Mouse (Mus musculus): ENCODE measurements at regions not wholly inside any gene's neighbourhood (a gene's known extent, or its start where the extent isn't known, plus 50 kb on each side); places are given as distances from the start of the nearest gene placed in this dataset.

- DNase-seq (ENCODE audit: low read depth, low spot score), result no peak
Measured at GRCm38 (mm10) chr5:80766591-80766990, 253.3 kb upstream of the Adgrl3 start.

GRCm38 (mm10) chr5:80783892-80784291 lies 236.0 kb upstream of the Adgrl3 start:
- no peak for DNase-seq (ENCODE audit: low read depth, low spot score)

DNA sequence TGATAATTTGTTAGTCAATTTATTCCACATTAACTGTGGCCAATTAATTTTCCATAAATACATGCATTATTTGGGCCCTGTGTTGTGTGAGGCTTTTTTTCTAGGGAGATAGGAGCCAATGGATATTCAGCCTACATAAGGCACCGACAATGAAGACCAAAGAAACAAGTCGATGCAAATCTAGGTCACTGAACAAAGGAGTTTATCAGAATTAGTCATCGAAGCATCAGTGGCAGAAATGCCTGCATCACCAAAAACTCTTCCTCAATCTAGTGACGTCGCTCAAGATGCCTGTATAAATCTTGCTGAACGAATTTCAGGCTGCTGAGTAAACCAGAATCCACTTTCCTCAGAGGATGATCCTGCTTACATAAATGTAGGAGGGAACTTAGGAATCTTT lies 235.2 kb upstream of the Adgrl3 start:
- DNase-seq (ENCODE audit: low read depth, low spot score), result no peak

- DNase-seq (ENCODE audit: low read depth, low spot score), result no peak
Measured at GRCm38 (mm10) chr5:80791658-80792057, 228.3 kb upstream of the Adgrl3 start.

DNA sequence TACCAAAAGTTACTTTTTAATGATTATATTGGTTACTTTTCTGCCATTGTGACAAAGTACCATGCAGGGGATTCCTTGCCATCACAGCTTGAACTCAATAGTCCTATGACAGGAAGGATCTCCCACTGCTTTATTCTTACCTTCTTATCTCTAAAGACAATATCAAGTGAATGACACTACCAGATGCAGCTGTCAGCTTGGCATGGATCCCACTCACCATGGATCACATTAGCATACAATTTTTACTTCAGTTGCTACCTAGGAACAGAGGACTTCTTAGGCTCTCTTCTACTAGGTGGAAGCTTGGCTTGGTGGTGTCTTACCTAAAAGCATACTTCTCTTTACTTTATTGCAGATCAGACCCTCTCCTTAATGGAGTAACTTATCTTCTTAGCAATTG lies 220.2 kb upstream of the Adgrl3 start:
- DNase-seq (ENCODE audit: low read depth, low spot score), result no peak

GRCm38 (mm10) chr5:80812917-80813316 lies 207.0 kb upstream of the Adgrl3 start:
- no peak for DNase-seq (ENCODE audit: low read depth, low spot score)

DNA sequence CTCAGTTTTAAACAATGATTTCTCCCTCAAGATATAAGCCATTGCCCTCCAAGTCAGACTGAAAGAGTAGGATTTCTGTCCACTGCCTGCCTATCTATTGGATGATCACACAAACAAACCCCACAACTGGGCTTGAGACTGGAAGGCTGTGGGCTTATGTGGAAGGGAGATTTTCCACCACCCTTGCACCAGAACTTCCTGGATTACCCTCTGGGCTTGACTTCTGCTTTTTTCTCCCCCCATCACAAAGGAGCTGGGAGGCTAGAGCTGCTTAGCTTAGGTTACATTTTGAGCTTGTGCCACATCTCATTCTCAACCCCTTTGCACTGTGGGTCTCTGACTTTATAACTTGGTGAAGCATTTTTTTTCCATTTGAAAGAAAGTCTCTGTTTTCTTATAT lies 200.7 kb upstream of the Adgrl3 start:
- DNase-seq (ENCODE audit: low read depth, low spot score), result no peak

GRCm38 (mm10) chr5:80842531-80842930 lies 177.4 kb upstream of the Adgrl3 start:
- DNase-seq (ENCODE audit: low read depth, low spot score), result no peak

- DNase-seq (ENCODE audit: low read depth, low spot score), result no peak
Measured at GRCm38 (mm10) chr5:80855034-80855433, 164.9 kb upstream of the Adgrl3 start.

DNA sequence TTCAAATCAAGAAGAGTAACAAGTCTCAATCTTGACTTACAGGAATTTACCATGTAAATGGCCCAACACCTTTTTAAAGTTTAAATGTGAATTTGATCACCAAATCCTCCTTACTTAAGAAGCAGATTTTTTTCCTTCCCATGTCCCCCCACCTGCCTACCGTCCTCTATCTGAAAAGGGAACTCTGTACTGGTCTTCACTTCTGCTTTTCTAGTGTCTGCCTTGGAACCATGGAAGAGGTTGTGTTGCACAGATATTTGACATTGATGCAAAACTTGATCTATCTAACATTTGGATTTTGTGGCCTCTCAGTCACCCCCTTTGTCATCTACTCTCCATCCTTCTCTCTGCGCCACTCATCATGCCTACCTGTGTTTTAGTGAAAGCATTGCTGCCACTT lies 143.3 kb upstream of the Adgrl3 start:
- no peak for DNase-seq (ENCODE audit: low read depth, low spot score)

- no peak for DNase-seq (ENCODE audit: low read depth, low spot score)
Measured at GRCm38 (mm10) chr5:80898230-80898629, 121.7 kb upstream of the Adgrl3 start.

DNA sequence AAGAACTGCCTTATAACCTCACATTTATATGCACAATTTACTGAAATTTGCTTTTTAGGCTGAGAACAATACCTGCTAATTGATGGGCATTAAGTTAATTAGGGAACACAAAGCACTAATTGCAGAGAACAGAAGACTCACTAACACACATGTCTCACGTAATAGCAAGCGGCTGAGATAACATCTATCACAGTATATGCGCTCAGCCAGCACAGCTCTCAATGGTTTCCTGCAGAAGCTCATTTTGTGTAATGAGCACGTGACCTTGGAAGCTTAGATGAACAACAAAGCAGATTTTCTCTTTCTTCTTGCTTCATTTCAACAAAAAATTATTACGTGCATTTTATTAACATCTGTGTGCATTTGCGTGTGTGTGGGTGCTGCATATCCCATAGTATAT lies 111.2 kb upstream of the Adgrl3 start:
- no peak for DNase-seq (ENCODE audit: low read depth, low spot score)

DNA sequence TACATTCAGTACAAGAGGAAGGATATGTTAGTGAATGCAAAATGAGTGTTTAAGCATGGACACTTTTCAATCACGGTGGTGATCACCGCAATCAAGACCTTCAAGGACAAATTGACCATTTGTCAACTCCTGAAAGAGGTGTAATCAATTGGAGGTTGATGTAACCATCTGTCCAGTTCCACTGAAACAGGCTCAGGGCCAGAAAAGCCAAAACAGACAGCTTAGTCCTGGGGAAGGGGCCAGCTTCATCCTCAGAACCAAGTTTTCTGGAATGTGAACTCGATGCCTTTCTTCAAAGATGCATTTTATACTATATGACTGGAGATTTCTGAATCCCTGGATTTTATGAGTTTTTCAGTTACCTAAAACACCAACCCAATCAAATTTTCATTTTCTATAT lies 81.1 kb upstream of the Adgrl3 start:
- no peak for DNase-seq (ENCODE audit: low read depth, low spot score)

DNA sequence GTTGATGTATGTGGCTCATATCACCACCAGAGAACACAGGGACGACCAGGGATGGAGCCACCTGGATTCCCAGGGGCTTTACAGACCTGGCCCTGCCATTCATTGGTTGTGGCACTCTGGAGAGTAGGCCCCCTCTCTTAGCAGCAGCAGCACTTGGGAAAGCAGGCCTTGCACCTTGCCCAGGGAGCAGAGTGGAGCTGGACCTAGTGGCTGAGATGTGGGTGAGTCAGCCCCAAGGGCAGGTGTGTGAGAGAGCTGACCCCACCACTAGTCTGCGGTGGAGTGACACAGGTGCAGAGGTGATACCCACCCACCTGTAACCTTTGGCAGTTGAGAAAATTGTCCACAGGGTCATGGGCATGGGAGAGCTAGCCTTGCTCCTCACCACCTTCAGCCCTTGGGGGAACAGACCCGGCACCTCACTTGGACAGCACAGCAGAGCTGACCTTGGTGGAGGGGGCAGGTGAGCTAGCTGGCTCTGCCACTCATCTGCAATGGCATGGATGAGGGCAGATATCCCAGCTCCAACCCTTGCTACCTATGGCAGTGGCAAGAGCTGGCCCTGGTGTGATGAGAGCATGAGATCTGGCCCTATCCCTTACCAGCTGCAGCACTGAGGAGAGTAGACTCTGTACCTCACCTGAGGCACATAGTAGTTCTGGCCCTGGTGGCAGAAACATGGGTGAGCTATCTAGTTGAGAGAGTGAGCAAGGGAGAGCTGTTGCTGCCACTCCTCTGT lies 67.9 kb upstream of the Adgrl3 start:
- DNase-seq (ENCODE audit: low read depth, low spot score), result no peak

- peak; percentile 28 for DNase-seq (ENCODE audit: low read depth, low spot score)
Measured at GRCm38 (mm10) chr5:80952600-80953218, 67.2 kb upstream of the Adgrl3 start.
